Mouse (Mus musculus) liver, adult 2 months (tissue): ENCODE measurements at regions not wholly inside any gene's neighbourhood (a gene's known extent, or its start where the extent isn't known, plus 50 kb on each side); places are given as distances from the start of the nearest gene placed in this dataset.
A peak's percentile ranks its signal among the peaks of the same experiment; 100 is the strongest.

Experiments used
- DNase-seq: peaks from one replicate; pipeline ENCODE4 v3.0.0-alpha.2; 2011; ENCODE audit warnings: low read depth, low spot score; ENCODE audit errors: extremely low read depth
- H3K27ac ChIP-seq: fragments of 200-500 bp; replicated peaks from 2 replicates; pipeline ENCODE4 v1.5.1; 2012; ENCODE audit warnings: low read depth, mild to moderate bottlenecking, control low read depth, inconsistent platforms, low read length; ENCODE audit not compliant: insufficient read depth
- H3K27me3 ChIP-seq: fragments of 200-500 bp; 2 replicates; pipeline ENCODE4 v1.6.1; 2012; ENCODE audit warnings: mild to moderate bottlenecking, moderate library complexity, low read length, inconsistent platforms; ENCODE audit not compliant: control insufficient read depth, insufficient read depth
- H3K36me3 ChIP-seq: fragments of 200-500 bp; 2 replicates; pipeline ENCODE4 v1.6.1; 2012; ENCODE audit warnings: low read length, inconsistent platforms; ENCODE audit not compliant: control insufficient read depth, insufficient read depth
- H3K4me1 ChIP-seq: fragments of 200-500 bp; 2 replicates; pipeline ENCODE4 v1.6.1; 2011; ENCODE audit warnings: low read length; ENCODE audit not compliant: control insufficient read depth, insufficient read depth
- H3K4me3 ChIP-seq: fragments of 200-500 bp; 2 replicates; pipeline ENCODE4 v1.5.1; 2011; ENCODE audit warnings: low read depth, mild to moderate bottlenecking, control low read depth, low read length, moderate library complexity; ENCODE audit not compliant: insufficient read depth
- H3K79me2 ChIP-seq: fragments of 200-500 bp; 2 replicates; pipeline ENCODE4 v1.6.1; 2012; ENCODE audit warnings: inconsistent platforms, mild to moderate bottlenecking, low read length, moderate library complexity; ENCODE audit not compliant: control insufficient read depth, insufficient read depth
- H3K9ac ChIP-seq: fragments of 200-500 bp; 2 replicates; pipeline ENCODE4 v1.6.1; 2012; ENCODE audit warnings: low read depth, mild to moderate bottlenecking, control low read depth, inconsistent platforms, low read length
- CTCF ChIP-seq: fragments of 200-500 bp; IDR thresholded peaks from 2 replicates; pipeline ENCODE4 v1.5.1; 2011; ENCODE audit warnings: low read depth, low read length, control low read depth
- POLR2A ChIP-seq: fragments of 200-500 bp; IDR thresholded peaks from 2 replicates; pipeline ENCODE4 v1.6.1; 2011; ENCODE audit warnings: low read length, control low read depth; ENCODE audit not compliant: insufficient read depth; ENCODE audit errors: extremely low read depth
- WGBS: fragments of 180-500 bp; shearing (Covaris S2); methylation state at CpG from one replicate; pipeline ENCODE4 v1.1.7; 2018; 5-methylcytosine and 5-hydroxymethylcytosine counted together

DNA sequence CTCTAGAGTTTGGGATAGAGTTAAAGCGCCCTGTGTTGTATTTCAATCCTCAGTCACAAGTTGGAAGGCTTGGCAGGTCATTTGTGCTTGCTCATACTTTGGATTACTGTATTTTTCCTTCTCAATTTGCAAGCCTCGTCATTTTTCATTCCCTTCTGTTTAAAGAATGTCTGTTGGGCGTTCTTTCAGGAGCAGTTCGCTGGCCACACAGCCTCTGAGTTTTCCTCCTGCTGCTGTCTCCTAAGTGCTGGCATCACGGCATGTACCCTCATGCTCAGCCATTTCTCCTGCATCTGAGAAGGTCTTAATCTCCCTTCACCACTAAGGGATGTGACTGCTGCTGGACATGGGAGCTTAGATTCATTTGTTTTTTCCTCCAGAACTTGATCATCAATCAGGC lies 146.0 kb upstream of the Lpp start:
- 77% methylated on average over 5 of the region's 5 CpGs for WGBS
- Histone ChIP-seq H3K9ac (no peak overlapping the region), H3K36me3 (no peaks in the 10 kb centered on the region), H3K27ac (no peak overlapping the region), H3K27me3 (no peaks in the 10 kb centered on the region), H3K4me1 (peaks cover 7% of the 10 kb centered on the region), H3K4me3 (no peak overlapping the region), H3K79me2 (no peaks in the 10 kb centered on the region)
- no peak for DNase-seq
- no peak for TF ChIP-seq CTCF
- TF ChIP-seq POLR2A = no peak

DNA sequence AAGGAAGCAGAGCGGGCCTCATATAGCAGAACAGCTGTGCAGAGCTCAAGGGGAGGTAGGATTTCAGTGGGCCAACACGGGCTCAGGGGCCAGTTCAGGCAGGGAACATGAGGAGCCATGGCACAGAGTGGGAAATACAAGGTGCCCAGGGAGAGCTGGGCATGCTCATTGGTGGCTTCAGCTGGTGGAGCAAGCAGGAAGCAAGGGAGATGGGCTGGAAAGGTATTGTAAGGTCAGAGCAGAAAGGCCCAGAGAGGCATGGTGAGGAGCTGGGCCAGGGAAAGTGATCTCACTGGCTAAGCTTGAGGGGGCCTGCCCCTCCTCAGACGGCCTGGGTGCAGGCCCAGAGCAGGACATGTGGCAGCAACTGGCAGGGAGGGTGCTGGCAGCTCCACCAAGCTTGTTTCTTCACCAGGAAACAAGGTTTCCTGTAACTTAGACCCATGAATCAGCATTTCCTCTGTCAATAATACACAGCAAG lies 155.2 kb upstream of the Lpp start:
- TF ChIP-seq CTCF (no peak), POLR2A (no peak)
- Histone ChIP-seq H3K79me2 (no peaks in the 10 kb centered on the region), H3K4me1 (peaks cover 27% of the 10 kb centered on the region), H3K27me3 (no peaks in the 10 kb centered on the region), H3K36me3 (no peaks in the 10 kb centered on the region), H3K9ac (peak overlapping the region; percentile 10; the same call in 1 of the 2 replicates), H3K4me3 (no peak overlapping the region), H3K27ac (peak overlapping the region; percentile 82)
- 55% methylated on average over 3 of the region's 3 CpGs for WGBS
- DNase-seq = peak; percentile 77

DNA sequence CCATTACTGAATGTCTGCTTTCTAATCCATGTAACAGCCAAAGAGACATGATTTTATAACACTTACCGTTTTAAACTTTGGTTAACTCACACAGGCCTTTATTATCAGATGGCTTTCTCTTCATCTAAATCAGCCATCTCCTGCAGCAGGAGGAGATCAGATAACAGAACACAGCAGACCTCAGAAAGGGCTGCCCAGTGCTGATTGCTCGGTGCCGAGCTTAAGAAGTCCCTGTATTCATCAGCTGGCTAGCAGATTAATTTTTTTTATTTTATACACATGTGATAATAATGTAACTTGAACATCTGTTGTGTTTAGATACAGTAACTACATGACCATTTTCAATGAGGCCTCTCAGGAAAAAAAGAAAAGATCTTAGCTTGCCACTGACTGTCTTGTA lies 155.9 kb upstream of the Lpp start:
- no peaks in the 10 kb centered on the region for H3K36me3 ChIP-seq
- TF ChIP-seq POLR2A = no peak
- TF ChIP-seq CTCF = no peak
- peak overlapping the region; percentile 82; the same call in 1 of the 2 replicates for H3K27ac ChIP-seq
- no peak for DNase-seq
- H3K9ac ChIP-seq = no peak overlapping the region
- no peaks in the 10 kb centered on the region for H3K27me3 ChIP-seq
- no peaks in the 10 kb centered on the region for H3K79me2 ChIP-seq
- H3K4me3 ChIP-seq = no peak overlapping the region
- WGBS = 92% methylated on average over 3 of the region's 3 CpGs
- peaks cover 31% of the 10 kb centered on the region for H3K4me1 ChIP-seq

DNA sequence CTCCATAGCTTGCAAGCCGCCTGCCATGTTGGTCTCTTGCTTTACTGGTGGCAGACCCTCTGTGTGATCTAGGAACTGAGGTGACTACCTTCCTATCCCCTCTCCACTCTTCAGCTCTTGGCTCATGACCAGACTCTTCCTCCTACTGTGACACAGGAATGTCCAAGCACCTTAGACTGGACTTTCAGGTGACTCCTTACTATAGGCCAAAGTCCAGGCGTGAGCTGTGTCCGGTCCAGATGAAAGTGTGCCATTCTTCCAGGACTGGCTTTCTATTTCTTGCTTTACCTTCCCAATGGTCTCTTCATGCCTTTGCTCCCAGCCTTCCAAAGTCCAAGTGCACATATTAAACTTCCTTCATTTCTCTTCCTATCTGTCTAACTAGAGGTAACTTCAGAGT lies 156.3 kb upstream of the Lpp start:
- Histone ChIP-seq H3K4me3 (no peak overlapping the region), H3K36me3 (no peaks in the 10 kb centered on the region), H3K9ac (no peak overlapping the region), H3K4me1 (peaks cover 34% of the 10 kb centered on the region), H3K79me2 (no peaks in the 10 kb centered on the region), H3K27ac (peak overlapping the region; percentile 61), H3K27me3 (no peaks in the 10 kb centered on the region)
- 71% methylated on average over 3 of the region's 3 CpGs for WGBS
- peak; percentile 67 for DNase-seq
- TF ChIP-seq POLR2A (no peak), CTCF (no peak)

DNA sequence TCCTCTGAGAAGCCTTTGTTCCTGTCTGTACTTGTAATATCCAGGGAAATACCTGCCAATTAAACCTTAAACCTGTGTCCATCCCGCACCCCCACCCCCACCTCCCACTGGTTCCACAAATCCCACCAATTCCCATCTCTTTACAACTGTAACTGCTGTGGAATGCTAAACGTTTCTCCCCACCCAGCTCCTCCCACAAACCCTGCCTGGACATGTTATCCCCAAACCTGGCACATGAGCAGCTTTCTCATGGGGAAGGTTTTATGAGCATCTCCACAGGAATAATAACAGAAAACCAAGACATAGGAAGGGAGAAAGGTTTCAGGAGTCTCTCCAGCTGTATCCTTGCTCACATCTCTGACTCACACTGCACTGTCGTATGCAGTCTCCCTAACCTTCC lies 156.8 kb upstream of the Lpp start:
- Histone ChIP-seq H3K4me3 (no peak overlapping the region), H3K36me3 (no peaks in the 10 kb centered on the region), H3K27me3 (no peaks in the 10 kb centered on the region), H3K9ac (no peak overlapping the region), H3K4me1 (peaks cover 36% of the 10 kb centered on the region), H3K27ac (peak overlapping the region; percentile 61), H3K79me2 (no peaks in the 10 kb centered on the region)
- WGBS = 88% methylated on average over 3 of the region's 3 CpGs
- no peak for DNase-seq
- no peak for TF ChIP-seq CTCF

DNA sequence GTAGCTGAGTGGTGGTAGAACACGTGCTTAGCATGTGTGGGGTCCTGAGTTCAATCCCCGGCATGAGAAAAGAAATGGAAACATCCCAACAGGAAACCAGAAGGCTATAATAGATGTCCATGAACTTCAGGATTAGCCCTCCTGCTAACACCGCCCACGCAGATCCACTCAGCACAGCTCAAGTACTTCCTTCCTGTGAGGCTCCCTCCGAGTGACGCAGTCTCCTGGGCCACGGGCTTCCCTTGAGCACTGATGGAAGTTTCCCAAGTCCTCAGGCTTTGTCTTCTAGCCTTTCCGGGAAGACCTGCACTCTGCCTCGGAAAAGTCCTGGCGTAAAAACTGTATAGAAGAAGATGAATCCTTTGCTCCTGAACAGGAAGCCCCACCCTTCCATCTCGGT lies 158.5 kb upstream of the Lpp start:
- H3K27ac ChIP-seq = no peak overlapping the region
- no peak overlapping the region for H3K4me3 ChIP-seq
- 78% methylated on average over 11 of the region's 11 CpGs for WGBS
- H3K9ac ChIP-seq = no peak overlapping the region
- H3K27me3 ChIP-seq = no peaks in the 10 kb centered on the region
- H3K79me2 ChIP-seq = no peaks in the 10 kb centered on the region
- no peak for TF ChIP-seq CTCF
- TF ChIP-seq POLR2A = no peak
- H3K36me3 ChIP-seq = no peaks in the 10 kb centered on the region
- DNase-seq = no peak
- H3K4me1 ChIP-seq = peaks cover 35% of the 10 kb centered on the region
